Mouse (Mus musculus) neural tube, embryonic 10.5 days (tissue): Measurements from ENCODE around the gene Tnfsf13.
"Not testable (repeated sequence)": the region's sequence is repeated elsewhere in the genome, so short reads cannot be mapped to it uniquely, and the experiment has no call there.

Experiments used
- DNase-seq: peaks from one replicate; pipeline ENCODE4 v3.0.0-alpha.2; 2017; ENCODE audit warnings: low spot score; ENCODE audit errors: extremely low spot score

Tnfsf13 gene

DNA sequence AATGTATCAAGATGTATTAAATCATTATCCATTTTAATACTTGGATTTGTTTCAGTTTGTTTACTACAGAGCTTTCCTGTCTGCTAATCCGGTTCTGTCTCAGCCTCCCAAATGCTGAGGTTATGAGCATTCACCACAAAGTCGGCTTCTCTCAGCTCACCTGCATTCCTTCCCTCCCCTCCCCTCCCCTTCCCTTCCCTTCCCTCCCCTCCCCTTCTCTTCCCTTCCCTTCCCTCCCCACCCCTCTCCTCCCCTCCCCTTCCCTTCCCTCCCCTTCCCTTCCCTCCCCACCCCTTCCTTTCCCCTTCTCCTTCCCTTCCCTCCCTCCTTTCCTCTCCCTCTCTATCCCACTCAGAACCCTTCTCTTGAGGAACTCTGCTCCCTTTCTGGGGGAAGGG, 19.0 kb upstream of the Tnfsf13 start:
- no peak for DNase-seq

DNA sequence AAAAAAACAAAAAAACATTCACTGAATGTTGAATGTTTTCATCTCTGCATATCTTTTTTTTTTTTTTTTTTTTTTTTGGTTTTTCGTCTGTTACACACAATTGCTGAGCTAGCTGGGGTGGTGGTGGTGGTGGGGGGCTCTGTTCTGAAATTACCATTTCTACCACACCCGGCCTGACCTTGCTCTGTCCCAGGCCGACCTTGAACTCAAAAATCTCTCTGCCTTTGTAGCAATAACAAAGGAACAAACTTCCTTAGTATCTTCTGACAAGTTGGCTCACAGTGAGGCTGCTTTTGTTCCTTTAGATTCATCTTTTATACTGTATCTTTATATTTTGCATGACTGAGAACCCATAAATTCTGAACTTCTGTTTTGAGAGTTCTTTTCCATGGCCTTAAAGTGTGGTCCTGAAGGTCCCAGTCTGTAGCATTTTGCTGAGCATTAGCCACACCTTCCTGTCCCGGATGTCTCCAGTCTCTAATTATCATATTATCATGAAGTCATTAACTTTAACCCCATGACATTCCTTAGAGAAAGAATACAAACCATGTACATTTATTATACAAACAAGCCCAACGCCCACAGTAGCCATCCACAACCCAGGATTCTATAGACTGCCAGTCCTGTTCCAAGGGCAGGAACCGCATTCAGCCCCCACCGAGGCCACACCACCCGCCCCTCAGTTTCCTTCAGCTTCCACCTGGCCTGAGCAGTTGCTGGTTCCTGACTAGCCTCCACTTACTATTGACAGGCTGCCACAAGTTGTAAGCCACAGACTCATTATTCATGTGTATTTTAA, 18.4 kb upstream of the Tnfsf13 start:
- DNase-seq, result no peak

DNA sequence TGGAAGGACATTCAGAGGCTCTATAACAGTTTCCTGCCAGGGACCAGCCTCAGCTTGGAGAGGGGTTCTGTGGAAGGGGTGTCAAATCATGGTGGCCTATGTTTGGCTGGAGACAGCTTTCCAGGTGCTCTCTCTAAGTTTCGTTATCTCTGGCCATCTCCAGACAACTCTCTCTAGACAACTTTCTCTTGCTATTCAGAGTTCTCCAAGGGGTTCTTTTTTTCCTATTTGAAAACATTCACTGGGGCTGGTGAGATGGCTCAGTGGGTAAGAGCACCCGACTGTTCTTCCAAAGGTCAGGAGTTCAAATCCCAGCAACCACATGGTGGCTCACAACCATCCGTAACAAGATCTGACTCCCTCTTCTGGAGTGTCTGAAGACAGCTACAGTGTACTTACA, 17.8 kb upstream of the Tnfsf13 start:
- DNase-seq, result not testable (repeated sequence)

DNA sequence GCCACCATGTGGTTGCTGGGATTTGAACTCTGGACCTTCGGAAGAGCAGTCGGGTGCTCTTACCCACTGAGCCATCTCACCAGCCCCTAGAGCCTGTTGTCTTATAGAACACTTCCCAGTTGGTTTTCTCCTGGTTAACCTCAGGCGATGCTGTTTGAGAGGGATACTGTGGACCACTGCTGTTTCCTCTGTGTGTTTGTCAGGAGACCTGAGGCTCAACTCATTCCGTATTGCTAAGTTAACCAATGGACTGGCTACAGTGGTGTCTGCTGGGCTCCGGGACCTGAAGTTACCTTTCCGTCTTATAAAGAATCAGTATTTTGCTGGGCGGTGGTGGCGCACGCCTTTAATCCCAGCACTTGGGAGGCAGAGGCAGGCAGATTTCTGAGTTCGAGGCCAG, 17.3 kb upstream of the Tnfsf13 start:
- not testable (repeated sequence) for DNase-seq

DNA sequence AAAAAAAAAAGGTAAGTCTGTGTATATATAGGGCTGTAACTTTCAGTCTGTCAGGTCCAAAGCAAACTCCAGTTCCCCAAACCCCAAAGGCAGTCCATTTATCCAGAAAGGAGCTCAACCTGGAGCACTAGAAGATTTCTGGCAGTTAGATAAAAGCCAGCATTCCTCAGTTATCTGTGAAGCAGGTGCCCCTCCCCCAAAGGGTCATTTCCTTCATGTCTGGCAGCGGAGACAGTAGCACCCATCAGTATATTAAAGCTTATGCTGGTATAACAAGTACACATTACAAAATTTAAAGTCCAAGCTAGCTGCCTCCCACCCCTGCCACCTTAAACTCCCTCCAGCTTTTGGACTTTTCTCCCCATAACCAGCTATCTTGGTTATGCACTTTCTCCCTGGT, 14.0 kb upstream of the Tnfsf13 start:
- no peak for DNase-seq

DNA sequence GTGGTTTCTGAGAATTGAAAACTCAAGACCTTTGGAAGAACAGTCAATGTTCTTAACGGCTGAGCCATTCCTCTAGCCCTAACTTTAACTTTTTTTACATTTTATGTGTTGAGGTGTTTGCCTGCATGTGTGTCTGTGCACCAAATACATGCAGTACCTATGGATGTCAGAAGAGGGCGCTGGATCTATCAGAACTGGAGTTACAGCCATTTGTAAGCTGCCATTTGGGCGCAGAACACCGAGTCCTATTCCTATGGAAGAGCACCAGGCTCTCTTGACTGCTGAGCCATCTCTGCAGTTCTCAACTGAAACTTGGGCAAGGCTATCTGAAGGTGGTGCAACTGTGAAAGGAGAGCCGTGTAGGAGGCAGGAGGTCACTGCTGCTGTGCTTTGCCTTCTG, 13.0 kb upstream of the Tnfsf13 start:
- DNase-seq, result no peak

DNA sequence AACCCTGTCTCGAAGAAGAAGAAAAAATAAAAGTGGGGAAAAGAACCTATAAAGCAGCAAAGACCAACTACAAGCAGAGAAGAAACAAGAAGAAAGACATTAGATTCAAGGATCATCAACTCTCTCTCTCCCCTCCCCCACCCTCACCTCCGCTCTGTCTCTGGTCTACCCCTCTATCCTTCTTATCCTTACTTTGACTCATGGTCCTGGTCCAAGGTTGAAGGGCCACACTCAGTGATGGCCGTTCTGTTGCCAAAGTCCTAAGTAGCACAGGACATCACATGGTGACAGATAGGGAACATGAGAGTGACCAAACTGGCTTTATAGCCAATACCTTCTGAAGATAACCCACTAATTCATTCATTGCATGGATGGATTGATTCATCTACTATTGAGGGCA, 11.8 kb upstream of the Tnfsf13 start:
- no peak for DNase-seq

DNA sequence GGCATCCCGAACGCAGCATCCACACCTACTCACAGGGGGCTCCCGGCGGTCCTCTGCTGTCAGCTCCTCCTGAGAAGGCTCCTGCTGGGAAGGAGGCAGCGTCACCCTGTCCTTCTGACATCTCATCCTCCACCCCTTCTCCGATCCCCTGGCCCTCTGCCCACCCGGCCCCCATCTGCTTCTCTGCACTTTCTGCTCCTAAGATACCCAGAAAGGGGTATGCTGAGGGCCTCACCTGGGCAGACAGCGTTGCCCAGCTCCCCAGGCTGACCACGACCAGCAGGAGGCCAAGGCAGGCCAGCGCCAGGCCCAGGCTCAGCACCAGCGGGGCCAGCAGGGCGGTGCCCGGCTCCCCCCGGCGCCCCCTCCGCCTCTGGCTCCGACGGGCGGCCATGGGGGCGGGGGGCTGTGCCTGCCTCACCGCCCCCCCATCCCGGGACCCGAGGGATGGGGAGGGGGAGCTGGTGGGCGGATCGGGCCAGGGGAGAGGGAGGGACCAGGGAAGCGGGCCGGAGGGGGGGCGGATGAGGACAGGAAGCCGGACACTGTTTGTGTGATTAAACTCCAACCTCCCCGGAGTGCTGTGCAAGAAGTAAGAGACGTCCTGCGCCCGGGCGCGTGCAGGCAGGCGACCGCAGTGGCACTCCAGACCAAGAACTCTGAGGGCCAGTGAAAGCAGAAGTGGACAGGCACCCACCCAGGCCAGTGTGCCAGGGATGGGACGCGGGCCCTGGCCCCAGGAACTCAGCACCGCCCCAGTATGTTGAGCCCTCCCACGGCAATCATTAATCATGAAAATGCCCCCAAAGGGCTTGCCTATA, 10.0 kb upstream of the Tnfsf13 start, which contains the start of the genes Tnfsf12 and Tnfsfm13:
TSS of gene Tnfsf12 (minus strand) at position 489 of the 821 bp plus-strand sequence.
TSS of gene Tnfsfm13 (minus strand) at position 738 of the 821 bp plus-strand sequence.
- DNase-seq, result peak; percentile 66

DNA sequence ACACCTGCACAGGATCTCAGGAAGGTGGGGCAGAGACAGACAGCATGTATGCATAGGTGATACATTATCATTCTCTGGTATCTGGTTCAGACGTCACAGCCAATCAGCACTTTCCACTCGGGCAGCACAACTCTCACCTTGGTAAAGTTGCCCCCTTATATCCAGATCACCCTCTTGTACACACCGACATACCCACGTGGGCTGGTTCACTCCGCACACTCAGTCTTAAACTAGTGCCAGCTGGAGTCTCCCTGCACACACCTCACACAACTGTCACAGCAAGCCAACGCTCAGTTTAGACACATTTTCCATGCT, 9.4 kb upstream of the Tnfsf13 start:
- no peak for DNase-seq

DNA sequence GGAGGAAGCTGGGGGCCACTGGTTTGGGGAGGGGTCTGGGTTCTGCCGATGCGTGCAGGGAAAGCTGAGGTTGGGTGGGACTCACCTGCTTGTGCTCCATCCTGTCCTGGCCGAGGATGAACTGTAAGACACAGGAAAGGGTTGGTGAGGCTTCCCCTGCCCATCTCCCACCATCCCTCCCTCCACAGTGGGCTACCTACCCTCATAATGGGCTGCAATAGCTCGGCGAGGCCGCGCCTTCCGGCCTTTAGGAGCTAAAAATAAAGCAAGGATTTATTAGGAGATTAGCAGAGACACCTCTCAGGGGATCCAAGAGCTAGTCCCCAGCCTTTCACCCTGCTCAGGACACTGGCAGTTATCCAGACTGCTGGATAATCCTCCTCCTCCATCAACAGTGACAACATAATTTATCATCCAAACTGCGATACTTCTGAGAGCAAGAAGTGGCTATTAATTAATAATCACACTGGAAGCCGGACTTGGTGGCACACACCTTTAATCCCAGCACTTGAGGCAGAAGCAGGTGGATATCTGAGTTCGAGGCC, 7.9 kb upstream of the Tnfsf13 start:
- no peak for DNase-seq

DNA sequence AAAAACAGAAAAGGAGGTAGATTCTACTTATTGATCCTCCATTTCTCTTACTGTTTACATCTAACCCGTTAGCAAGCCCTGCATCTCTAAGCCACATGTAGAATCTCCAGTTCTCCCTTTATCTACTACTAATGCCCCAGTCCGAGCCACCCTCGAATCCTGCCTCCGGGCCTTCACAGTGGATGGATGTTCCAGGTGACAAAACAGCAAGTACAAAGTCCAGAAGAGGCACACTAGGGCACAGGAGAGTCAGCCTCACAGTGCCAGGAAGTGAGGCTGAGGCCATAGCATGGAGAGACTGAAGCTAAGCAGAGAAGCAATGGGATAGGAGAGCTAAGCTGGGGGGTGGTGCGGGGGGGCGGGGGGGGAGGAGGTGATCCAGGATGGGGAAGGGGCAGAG, 7.3 kb upstream of the Tnfsf13 start:
- DNase-seq, result no peak

DNA sequence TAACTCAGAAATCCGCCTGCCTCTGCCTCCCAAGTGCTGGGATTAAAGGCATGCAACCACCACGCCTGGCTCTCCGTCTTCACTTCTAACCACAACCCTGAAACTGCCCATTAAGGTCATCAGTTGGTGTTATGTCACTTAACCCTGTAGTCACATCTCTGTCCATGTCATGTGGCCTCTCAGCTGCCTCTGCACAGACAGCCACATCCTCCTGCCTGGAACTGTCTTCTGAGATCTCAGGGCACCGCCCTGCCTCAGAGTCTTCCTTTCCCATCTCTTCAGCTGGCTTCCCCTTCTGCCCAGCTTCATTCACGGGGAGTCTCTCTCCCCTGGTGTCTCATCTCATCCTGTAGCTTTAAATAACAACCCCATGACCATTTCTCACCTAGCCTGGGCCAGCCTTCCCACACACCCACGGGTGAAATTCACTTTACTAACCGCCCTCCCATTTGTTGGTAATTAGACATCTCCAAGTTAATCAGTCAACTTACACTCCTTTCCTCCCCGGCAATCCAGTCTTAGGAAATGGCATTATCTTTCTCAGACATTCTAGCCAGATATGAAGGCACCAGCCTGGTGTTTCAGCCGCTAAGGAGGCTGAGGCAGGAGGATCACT, 6.7 kb upstream of the Tnfsf13 start:
- DNase-seq, result no peak

DNA sequence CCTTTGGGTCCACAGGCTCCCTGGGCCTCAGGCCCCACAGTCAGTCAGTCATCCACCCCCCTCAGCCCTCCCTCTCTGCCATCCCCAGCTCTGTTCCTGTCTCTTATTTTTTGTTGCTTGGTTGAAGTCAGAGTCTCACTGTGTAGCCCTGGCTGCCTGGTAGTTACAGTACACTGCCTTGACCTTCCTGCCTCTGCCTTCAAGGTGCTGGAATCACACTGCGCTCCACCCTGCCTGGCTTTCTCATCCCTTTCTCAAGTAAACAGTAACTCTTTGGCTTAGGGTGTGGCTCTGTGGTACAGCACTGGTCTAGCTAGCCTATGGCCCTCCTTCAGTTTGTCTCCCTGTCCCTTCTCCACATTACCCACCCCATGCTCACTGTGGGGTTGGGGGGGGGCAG, 4.3 kb upstream of the Tnfsf13 start:
- DNase-seq, result no peak

DNA sequence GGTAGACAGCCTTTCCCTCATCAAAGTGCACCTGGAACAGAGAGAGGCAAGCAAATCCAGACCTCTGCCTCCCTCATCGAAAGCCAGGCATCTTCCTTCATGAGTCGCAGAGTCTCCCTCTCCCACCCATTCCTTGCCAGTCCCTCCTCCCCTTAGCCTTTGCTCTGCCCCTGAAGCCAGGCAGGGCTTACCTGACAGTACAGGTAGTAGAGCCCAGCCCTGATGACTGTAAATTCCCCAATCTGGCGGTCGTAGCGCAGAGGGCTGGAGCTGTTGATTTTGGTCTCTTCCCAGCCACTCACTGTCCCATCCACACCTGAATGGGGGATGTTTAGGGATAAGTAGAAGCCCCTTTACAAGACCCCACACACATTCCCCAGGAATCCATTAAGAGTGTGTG, 1.5 kb upstream of the Tnfsf13 start:
- DNase-seq, result no peak

DNA sequence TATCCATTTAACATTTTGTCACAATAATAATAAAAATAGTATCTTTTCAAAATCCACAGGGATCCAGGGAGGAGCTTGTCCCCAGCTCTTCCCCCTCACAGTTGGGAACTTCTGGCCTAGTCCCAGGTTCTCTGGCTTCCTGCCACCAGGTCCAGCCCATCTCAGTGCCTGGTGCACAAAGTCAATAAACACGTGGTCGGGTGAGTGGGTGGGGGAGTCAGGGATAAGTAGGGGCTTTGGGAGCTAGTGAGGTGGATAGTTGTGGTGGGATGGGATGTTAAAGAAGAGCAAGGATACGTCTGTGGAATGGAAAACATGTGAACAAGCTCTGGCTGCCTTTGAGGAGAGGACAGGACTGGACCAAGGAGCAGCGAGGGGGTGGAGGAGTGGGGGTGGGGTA, 793 bp upstream of the Tnfsf13 start:
- no peak for DNase-seq

DNA sequence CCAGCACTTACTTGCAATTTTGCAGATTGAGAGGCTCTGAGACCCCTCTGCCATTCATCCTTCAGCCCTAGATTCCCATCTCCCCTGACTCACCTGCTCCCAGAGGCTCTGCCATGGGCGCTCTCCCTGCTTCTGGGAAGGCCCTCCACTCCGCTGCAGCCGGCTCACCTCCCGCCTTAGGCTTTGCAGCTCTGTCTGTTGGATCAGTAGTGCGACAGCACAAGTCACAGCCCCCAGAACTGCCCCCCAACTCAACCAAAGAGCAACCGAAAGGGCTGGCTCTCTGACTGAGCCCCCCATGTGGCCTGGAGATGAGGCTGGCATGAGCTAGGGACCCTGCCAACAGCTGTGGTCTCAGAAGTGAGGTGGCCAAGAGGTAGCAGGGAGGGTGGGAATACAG, 648 bp downstream of the Tnfsf13 start:
- DNase-seq, result no peak

DNA sequence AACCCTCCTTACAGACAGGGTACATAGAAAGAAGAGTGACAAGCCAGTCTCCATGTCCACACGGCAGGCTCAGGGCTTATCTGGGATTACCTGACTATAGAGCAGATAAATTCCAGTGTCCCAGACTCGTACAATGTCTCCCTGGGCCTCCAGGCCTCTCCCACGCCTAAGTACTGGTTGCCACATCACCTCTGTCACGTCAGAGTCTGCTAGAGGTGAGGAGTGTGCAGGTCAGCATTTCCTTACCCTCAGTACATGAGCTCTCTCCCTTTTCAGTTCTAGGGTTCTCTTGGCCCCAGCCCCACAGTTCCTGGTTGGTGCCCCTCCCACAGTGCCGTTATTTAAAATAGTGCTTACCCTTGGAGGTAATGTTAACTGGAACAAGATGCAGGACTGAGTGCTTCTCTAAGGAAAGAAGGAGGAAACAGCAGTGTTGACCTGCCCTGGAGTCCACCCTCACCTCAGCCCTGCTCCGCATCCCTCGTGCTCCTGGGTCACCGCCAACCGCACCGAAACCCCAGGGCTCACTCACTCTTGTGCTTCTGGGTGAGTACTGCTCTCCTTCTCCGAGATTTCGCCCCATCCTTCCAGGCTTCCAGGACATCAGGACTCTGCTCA, 1.3 kb downstream of the Tnfsf13 start:
- DNase-seq, result no peak

DNA sequence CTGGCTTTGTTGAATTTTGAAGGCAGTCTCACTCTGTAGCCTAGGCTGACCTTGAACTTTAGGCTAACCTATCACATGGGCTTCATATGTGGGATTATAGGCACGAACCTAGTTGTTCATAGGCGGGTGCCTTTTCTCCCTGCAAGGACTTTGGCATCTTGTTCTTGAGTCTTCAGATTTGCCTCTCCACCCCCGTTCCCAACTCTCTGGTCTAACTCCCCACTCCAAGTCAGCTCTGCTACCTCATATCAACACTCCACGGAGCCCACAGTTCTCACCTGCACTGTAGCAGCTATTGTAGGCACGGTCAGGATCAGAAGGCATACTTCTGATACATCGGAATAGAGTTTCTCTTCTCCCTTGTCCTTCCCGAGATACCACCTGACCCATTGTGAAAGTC, 2.0 kb downstream of the Tnfsf13 start:
- no peak for DNase-seq

DNA sequence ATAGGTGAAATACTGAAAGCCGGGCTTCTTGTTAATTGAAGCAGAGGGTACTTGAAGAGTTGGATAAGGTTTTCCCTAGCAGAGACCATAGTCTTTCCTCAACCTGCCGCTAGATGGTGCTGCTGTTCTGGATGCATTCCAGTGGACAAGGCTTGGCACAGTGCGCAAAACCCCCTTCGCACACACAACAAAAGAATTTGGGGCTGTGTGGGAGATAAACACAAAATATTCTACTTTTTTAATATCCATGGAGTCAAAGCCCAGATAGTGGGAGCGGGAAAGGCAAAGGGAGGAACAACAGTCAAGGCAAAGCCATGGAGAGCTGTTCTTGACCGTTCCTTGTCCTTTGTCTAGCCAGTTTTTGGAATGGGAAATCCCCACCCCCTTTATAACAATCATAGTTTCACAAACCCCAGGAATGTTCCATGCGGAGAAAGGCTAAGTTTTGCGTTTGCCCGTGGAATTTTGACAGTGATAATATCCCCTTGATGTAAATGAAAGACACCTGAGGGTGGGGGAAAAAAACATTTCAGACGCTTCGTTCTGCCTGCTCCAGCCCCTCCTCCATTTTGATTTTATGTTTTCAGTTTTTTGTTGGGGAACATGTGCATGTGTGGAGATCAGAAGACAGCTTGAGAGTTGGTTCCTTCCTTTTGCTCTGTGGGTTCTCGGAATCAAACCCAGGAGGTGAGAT, 2.6 kb downstream of the Tnfsf13 start:
- DNase-seq, result peak; percentile 92

DNA sequence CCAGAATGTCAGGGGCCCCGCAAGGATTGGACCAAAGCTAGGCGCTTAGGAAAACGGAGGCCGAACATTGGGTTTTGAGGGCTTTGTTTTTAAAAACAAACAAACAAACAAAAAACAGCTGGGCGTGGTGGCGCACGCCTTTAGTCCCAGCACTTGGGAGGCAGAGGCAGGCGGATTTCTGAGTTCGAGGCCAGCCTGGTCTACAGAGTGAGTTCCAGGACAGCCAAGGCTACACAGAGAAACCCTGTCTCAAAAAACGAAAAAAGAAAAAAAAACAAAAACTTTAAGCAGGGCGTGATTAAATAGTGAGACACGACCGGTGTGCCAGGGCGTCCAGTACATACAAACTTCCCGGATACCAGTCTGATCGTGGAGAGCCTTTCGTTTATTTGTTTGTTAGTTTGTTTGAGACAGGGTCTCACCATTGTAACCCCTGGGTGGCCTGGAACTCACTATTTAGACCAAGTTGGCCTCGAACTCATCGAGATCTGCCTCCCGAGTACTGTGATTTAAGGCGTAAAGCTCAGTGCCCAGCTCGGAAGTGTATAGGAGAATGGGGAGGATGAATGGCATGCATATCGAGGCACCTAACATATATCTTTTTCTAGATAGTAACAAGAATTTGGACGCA, 3.3 kb downstream of the Tnfsf13 start:
- DNase-seq, result no peak
